Mouse (Mus musculus): Measurements from ENCODE around the gene Ermard. TPM values are rescaled to one million over a fixed set of nuclear protein-coding genes. Genes with fewer than 3 reads are reported as not detected.
"Not testable (repeated sequence)": the region's sequence is repeated elsewhere in the genome, so short reads cannot be mapped to it uniquely, and the experiment has no call there.

Gene Ermard
- polyA plus RNA-seq, 1 experiment, result not detected

DNA sequence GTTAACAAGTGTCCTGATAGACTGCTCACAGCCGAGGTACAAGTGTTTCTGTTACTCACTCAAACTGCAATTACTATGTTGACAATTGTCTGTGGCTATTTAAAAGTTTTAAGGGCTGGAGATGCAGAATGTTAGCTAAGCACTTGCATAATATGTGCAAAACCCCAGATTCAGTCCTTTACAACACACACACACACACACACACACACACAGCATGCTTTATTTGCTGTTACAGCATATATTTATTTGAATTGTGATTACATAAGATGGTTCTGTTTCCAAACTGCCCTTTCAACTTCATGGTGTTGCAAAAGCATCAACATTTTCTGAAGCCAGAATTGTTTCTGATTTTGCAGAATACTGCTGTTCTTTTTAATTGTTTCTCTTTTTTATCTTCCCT lies 9.3 kb downstream of the Ermard start:
- H3K27ac ChIP-seq (ENCODE audit: insufficient read depth, low read depth, low read length), result not testable (repeated sequence)
- no CpG with 5 or more reads among the region's 1 CpGs for WGBS

GRCm38 (mm10) chr17:15052766-15053165 lies 11.8 kb downstream of the Ermard start:
- H3K4me3 ChIP-seq (ENCODE audit: insufficient read depth, low read depth, low read length); H3K4me1 ChIP-seq (ENCODE audit: control insufficient read depth, insufficient read depth, low read length); H3K27ac ChIP-seq (ENCODE audit: insufficient read depth, low read depth, low read length): not testable (repeated sequence)
- WGBS, result 52% methylated on average over 1 of the region's 1 CpGs

More for the DNA sequence above, 9.3 kb downstream of the Ermard start:
- H3K4me1 ChIP-seq (ENCODE audit: control insufficient read depth, insufficient read depth, low read length); H3K4me3 ChIP-seq (ENCODE audit: insufficient read depth, low read depth, low read length): not testable (repeated sequence)

- 83% methylated on average over 6 of the region's 8 CpGs for WGBS
- H3K4me1 ChIP-seq (ENCODE audit: control insufficient read depth, insufficient read depth, low read length); H3K4me3 ChIP-seq (ENCODE audit: insufficient read depth, low read depth, low read length); H3K27ac ChIP-seq (ENCODE audit: insufficient read depth, low read depth, low read length): not testable (repeated sequence)
Observed at GRCm38 (mm10) chr17:15053183-15053828, 12.3 kb downstream of the Ermard start.

DNA sequence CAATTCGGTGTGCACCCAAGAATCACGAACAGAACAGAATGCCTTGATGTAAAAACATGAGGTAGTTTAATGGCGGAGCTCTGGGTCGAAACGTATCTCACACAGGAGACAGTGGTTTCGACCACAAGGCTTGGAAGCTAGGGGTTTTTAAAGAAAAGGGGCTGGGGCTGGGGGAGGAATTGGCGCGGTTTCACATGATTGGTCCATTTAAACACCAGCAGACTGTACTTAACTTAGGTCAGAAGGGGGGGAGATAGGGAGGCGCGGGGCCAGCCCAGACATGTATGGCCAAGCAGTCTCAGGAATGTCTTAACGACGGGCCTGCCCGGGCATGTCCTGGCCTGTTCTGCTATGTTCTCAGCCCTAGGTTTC lies 12.8 kb downstream of the Ermard start:
- H3K4me1 ChIP-seq (ENCODE audit: control insufficient read depth, insufficient read depth, low read length); H3K27ac ChIP-seq (ENCODE audit: insufficient read depth, low read depth, low read length); H3K4me3 ChIP-seq (ENCODE audit: insufficient read depth, low read depth, low read length): not testable (repeated sequence)
- WGBS, result 82% methylated on average over 13 of the region's 13 CpGs

- 48% methylated on average over 4 of the region's 4 CpGs for WGBS
- no peak overlapping the region for H3K27ac ChIP-seq (ENCODE audit: insufficient read depth, low read depth, low read length)
- no peak for TF ChIP-seq CTCF (IDR thresholded peaks at IDR 0.05; ENCODE audit: insufficient read depth, low read depth, low read length)
- TF ChIP-seq POLR2A (IDR thresholded peaks at IDR 0.05; ENCODE audit: insufficient read depth, low read depth, low read length), result no peak
- H3K4me3 ChIP-seq (ENCODE audit: insufficient read depth, low read depth, low read length), result no peak overlapping the region
- H3K4me1 ChIP-seq (ENCODE audit: control insufficient read depth, insufficient read depth, low read length), result no peaks in the 10 kb centered on the region
Observed at GRCm38 (mm10) chr17:15055925-15056324, 14.9 kb downstream of the Ermard start.

DNA sequence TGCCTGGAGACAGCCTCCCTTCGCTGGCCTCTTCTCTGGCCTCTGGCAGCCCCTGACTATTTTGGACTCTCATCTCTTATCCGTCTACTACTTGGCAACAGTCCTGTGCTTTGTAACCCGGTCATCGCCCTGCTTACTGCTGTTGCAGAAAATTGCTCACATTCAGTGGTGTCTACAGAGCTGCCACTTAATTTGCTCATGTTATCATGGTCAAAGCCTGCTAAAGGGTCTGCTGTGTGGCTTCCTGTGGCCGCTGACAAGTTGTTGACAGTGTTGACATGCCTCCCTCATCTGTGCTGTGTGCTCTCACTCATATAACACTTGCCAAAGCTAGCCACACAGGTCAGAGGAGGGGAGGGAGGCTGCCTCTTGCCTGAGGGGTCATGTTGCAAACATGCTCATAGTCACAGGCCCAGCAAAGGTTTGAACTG lies 17.2 kb downstream of the Ermard start:
- TF ChIP-seq POLR2A (IDR thresholded peaks at IDR 0.05; ENCODE audit: insufficient read depth, low read depth, low read length) (no peak), CTCF (IDR thresholded peaks at IDR 0.05; ENCODE audit: insufficient read depth, low read depth, low read length) (no peak)
- WGBS, result 82% methylated on average over 5 of the region's 5 CpGs
- Histone ChIP-seq H3K27ac (ENCODE audit: insufficient read depth, low read depth, low read length) (no peak overlapping the region), H3K4me1 (ENCODE audit: control insufficient read depth, insufficient read depth, low read length) (no peaks in the 10 kb centered on the region), H3K4me3 (ENCODE audit: insufficient read depth, low read depth, low read length) (no peak overlapping the region)

DNA sequence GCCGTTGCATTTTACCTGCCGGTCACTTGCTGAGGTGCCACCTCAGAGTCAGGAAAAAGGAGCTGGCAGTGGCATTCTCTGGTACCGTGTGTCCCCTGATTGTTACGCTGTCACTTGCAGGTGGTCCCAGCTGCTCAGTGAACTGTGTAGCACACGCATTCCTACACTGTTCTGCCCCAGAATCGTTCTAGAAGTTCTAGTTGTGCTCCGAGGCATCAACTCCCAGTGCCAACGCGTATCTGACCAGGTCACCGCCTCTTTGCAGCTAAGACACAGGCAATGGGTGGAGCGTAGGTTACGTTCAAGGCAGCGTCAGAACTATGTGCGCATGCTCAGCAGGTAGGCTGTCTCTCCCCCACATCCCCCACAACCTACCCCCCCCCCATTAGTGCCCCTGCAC lies 18.6 kb downstream of the Ermard start:
- no peak overlapping the region for H3K4me3 ChIP-seq (ENCODE audit: insufficient read depth, low read depth, low read length)
- 94% methylated on average over 14 of the region's 14 CpGs for WGBS
- no peak overlapping the region for H3K27ac ChIP-seq (ENCODE audit: insufficient read depth, low read depth, low read length)
- no peaks in the 10 kb centered on the region for H3K4me1 ChIP-seq (ENCODE audit: control insufficient read depth, insufficient read depth, low read length)
- TF ChIP-seq CTCF (IDR thresholded peaks at IDR 0.05; ENCODE audit: insufficient read depth, low read depth, low read length) (no peak), POLR2A (IDR thresholded peaks at IDR 0.05; ENCODE audit: insufficient read depth, low read depth, low read length) (no peak)

DNA sequence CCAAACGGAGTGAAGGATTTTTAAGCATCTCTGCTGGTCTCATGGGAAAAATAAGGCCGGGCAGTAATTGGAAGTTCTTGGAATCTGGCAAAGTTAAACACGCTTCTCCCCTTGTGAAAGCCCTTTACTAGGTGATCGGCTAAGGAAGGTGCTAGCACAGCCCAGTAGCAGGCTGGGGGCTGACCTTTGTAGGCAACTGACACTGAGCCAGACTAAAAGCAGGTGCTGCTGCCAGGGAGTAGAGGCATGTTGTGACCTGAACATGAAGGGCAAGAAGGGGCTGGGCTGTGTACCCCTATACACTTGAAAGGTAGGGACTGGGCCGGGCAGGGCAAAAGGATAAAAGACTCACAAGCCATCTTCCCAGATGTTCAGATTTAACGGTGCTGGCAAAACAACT lies 19.3 kb downstream of the Ermard start:
- H3K27ac ChIP-seq (ENCODE audit: insufficient read depth, low read depth, low read length), result no peak overlapping the region
- no peak overlapping the region for H3K4me3 ChIP-seq (ENCODE audit: insufficient read depth, low read depth, low read length)
- TF ChIP-seq POLR2A (IDR thresholded peaks at IDR 0.05; ENCODE audit: insufficient read depth, low read depth, low read length), result no peak
- no peak for TF ChIP-seq CTCF (IDR thresholded peaks at IDR 0.05; ENCODE audit: insufficient read depth, low read depth, low read length)
- H3K4me1 ChIP-seq (ENCODE audit: control insufficient read depth, insufficient read depth, low read length), result no peaks in the 10 kb centered on the region
- WGBS, result 93% methylated on average over 6 of the region's 6 CpGs

DNA sequence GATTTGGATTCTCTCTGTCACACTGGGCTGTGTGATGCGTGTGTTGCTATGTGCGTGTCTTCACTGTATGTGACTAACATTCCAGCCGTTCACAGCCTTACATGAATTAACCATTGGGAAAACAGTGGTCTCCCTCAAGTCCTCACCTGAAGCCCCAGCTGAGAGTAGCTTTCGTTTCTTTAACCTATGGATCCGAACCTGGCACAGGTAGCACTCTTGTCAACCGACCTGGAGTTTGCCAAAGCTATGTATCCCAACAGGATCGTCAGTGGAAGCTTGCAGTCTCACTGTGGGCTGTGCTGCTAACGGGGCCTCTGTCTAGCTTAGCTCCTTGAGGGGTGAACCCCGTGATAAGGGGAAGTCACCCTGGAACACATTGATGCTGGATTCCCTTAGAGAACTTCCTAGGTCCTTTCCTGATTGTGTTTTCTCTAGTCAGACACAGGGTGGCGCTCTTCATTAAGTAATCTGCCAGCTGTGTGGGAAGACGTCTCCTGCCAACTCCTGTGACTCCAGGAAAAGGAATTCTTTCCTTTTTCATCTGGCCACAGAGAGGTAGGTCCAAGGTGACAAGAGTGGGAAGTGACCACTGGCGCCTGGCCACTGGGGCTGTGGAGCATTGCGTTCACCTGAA lies 24.5 kb downstream of the Ermard start:
- Histone ChIP-seq H3K27ac (ENCODE audit: insufficient read depth, low read depth, low read length) (no peak overlapping the region), H3K4me1 (ENCODE audit: control insufficient read depth, insufficient read depth, low read length) (peaks cover 8% of the 10 kb centered on the region), H3K4me3 (ENCODE audit: insufficient read depth, low read depth, low read length) (0 out of 2 replicates have a peak overlapping the region, but pooled peaks have one; percentile 12)
- WGBS, result 41% methylated on average over 13 of the region's 13 CpGs
- TF ChIP-seq CTCF (IDR thresholded peaks at IDR 0.05; ENCODE audit: insufficient read depth, low read depth, low read length) (0 out of 2 replicates have a peak, but pooled peaks have one; percentile 22), POLR2A (IDR thresholded peaks at IDR 0.05; ENCODE audit: insufficient read depth, low read depth, low read length) (no peak)

- no peak for TF ChIP-seq POLR2A (IDR thresholded peaks at IDR 0.05; ENCODE audit: insufficient read depth, low read depth, low read length)
- no peak for TF ChIP-seq CTCF (IDR thresholded peaks at IDR 0.05; ENCODE audit: insufficient read depth, low read depth, low read length)
- Histone ChIP-seq H3K4me1 (ENCODE audit: control insufficient read depth, insufficient read depth, low read length) (peaks cover 8% of the 10 kb centered on the region), H3K4me3 (ENCODE audit: insufficient read depth, low read depth, low read length) (0 out of 2 replicates have a peak overlapping the region, but pooled peaks have one; percentile 12), H3K27ac (ENCODE audit: insufficient read depth, low read depth, low read length) (no peak overlapping the region)
- 57% methylated on average over 6 of the region's 6 CpGs for WGBS
Observed at GRCm38 (mm10) chr17:15066066-15066465, 25.1 kb downstream of the Ermard start.

All from olfactory bulb, adult 2 months (tissue).